Mouse (Mus musculus) cerebellum, adult 9-10 months (tissue): ENCODE results near the gene Nup107.
A peak's percentile ranks its signal among the peaks of the same experiment; 100 is the strongest.

ENCODE experiments used
- DNase-seq: peaks from one replicate; pipeline ENCODE4 v3.0.0; 2022

Gene Nup107

DNA sequence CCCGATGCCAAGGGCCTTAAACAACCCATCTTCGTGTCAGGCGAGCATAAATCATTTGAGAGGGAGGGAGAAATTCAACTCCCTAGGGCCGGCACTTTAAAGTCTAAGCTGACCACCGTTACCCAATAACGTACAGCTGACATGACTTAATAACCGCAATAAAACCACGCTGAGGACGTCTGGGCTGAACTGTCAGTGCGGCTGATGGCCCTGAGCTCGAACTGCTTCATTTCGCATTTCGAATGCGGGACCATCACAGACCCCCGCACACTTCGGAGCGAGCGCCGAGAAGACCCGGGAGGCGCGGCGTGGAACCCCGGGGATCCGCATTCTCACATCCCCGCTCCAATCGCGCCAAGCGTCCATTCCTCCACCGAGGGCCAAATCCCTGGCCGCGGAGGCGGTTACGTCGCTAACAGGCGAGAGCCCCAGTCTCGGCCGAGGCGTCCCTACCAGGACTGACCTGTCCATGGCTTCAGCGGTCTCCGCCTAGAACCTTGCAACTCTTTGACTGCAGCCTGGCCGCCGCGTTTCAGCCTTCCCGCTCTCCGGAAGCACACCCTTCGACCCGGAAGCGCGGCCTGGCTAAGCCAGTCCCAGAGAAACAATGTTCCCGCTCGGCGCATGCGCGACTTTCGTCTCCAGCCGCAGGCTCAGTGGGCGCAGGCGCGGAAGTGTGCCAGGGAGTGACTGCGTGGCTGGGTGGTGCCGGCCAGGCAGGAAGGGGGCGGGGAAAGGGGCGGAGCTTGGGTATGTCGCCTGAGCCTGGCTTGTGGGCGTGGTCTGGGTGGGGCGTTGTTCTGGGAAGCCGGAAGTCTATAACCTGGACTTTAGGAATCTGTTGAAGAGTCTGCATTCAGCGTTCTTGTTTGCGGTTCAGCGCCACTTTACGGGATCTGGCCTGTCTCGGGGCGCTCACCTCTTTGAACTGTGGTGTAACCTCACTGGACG lies at the start of gene Nup107:
Gene Nup107, minus strand, starts transcription at position 565 of the 951 bp plus-strand sequence.
- peak; percentile 100 for DNase-seq

DNA sequence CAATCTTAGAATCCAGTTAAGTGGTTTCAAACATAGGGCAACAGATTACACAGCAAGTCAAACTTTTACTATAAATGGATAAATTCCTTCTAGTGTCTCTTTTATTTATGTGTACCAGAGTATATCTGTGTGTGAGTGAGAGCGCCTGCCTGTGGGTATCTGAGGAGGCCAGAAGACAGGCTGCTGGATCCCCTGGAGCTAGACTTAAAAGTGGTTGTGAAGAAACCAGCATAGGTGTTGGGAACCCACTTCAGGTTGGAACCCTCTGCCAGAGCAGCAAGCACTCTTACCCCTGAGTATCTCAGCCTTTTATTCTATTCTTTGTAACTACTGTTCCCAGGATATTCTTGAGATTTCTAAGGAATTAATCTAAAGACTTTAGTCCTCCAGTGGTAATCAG lies 49.3 kb upstream of the Nup107 start:
- no peak for DNase-seq

DNA sequence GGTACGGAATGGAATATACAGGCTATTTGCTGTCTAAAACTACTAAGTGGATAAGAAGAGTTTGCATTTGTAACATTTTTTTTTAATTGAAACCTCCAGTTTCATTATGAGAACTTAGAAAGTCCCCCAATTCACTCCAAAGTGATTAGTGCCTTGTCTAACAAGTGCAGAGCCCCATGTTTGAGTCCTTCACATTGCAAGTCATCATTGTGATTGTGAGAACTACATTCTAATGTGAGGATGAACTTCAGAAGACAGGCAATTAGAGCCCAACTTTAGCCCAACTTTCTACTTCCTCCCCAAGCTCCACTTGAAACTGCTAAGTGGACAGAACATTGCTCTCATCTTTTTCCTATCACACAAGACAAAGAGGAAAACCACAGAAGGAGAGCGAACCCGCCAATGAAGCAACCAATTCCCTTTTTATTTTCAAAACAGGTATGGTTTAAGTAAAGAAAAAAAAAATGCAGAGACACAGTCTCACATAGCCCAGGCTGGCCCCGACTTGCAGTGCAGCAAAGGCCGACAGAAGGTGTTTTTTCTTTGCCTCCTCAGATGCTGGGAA lies 48.0 kb upstream of the Nup107 start:
- DNase-seq = no peak

DNA sequence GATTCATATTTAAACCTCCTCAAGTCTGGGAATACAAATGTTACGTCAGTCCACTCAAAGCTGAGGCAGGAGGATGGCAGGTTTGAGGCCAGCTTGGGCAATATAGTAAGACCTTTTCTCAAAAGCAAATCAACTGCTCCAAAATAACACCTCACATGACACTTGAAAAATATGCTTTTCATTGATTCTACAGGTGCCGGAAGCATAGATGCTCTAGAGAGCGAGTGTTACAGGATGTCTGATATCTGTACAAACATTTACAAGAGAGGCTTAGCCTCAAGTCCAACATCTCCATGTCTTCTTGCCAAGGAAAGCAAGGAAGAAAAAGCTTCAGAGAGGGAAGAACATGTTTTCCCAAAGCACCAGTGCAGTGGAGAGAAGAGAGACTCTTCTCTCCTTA lies 47.2 kb upstream of the Nup107 start:
- no peak for DNase-seq

DNA sequence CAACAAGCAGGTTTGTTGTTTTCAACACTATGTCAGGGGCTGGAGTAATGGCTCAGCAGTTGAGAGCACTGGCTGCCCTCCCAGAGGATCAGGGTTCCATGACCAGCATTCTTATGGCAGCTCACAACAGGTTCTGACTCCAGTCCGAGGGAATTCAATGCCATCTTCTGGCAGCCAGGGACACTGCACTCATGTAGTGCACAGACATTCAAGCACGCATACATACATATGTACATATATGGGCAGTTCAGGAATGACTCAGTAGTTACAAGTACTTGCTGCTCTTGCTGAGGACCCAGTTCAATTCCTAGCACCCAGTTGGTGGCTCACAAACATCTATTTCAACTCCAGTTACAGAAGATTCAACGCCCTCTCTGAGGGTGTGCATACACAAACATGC lies 46.4 kb upstream of the Nup107 start:
- no peak for DNase-seq

DNA sequence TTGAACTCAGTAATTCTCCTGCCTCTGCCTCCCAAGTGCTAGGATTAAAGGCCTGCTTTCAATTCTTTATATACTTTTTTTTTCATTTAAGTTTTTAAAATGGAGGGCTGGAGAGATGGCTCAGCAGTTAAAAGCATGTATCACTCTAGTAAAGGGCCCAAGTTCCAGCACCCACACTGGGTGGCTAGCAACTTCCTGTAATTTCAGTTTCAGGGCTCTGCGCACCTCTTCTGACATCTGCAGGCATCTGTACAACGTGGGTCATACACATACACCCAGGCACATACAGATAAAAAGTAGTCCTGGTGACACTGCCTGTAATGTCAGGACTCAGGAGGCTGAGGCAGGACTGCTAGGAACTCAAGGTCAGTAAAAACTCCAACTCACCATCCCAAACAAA lies 43.8 kb upstream of the Nup107 start:
- no peak for DNase-seq

DNA sequence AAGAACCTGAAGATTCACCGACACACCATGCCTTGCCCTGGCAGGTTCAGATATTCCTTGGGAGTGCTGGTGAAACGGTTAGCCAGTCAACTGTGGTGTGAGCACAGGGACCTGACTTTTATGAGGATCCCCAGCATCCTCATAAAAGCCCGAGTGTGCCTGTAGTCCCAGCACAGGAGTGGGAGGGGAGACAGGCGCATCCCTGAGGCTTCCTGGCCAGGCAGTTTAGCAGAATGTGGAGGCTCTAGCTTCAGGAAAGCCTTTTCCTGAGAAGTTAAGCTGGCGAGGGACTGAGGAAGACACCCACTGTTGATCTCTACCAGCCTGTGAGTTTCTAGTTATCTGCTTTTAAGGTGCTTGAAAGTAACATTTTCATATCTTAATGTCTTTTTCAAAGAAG lies 42.9 kb upstream of the Nup107 start:
- no peak for DNase-seq

DNA sequence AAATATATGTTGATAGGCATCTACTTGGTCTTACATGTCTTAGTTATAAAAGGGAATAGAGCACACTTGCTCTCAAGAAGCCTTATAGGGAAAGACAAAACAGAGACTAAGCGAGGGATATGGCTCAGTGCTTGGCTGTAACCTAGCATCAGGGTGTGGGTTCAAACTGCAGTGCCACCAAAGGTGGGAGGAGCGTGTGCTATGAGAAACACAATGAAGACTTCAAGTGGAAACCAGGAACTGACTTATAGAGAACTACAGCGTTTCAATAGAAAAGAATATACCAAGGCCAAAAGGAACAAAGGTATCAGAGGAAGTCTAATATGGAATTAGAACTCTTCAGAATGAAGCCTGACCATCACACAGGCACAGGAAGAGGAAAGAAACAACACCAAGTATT lies 38.3 kb upstream of the Nup107 start:
- DNase-seq = no peak

DNA sequence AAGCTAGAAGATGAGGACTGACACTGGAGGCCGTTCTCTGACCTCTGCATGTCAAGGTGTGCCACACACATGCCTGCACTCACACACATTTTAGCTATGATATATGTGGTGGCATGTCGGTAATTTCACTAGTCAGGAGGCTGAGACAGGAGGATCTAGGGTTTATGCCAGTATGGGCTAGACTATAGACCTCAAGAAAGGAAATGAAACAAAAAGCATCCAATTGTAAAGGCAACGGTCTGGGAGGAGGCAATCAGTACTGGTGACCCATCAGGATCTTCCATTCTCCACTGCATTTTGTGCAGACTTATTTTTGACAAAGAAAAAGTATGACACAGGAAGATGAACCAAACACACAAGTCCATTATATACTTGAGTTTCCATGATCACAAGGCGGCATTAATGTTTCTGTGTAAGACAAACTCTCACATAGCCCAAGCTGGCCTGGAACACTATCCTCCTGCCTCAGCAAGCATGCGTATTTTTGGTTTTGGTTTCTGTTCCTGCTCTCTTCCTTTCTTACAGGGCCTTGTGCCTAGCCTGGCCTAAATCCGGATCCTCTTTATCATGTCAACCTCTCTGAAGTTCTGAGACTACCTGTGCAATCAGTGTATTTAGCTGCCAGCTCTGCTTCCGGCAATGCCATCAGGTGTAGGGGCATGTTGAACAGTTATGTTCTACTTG lies 37.1 kb upstream of the Nup107 start:
- no peak for DNase-seq

DNA sequence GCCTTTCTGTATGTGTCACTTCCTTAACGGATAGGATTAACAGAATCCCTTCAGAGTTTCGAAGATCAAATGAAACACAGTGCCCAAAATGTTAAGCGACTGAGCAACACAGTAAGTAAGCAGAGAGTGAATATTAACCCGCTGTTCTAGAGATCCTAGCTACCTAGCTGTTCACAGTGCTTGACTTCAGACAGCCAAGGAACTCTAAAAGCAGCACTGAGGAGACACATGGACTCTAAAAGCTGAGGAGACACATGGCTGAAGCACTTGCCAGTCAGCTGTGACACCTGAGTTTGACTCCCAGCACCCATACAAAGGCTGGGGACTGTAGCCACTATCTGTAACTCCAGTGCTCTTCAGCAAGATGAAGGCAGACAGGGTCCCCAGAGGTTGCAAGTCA lies 36.5 kb upstream of the Nup107 start:
- no peak for DNase-seq

DNA sequence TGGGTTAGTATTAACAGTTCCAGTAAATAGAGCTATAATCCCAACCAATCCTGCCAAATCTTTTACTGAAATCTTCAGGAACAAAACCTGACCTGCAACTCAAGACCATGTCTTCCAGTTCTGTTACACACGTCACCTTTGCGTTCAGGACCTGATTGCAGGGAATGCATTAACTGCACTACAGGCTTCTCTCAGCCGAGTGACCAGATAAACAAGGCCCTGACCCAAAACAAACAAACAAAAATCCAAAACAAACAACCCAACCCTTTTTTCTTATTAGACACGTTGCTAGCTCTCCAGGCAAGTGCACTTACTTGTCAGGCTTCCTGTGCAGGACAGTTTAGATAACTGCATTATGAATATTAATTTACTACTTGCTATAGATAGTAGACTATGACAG lies 36.0 kb upstream of the Nup107 start:
- DNase-seq = no peak

DNA sequence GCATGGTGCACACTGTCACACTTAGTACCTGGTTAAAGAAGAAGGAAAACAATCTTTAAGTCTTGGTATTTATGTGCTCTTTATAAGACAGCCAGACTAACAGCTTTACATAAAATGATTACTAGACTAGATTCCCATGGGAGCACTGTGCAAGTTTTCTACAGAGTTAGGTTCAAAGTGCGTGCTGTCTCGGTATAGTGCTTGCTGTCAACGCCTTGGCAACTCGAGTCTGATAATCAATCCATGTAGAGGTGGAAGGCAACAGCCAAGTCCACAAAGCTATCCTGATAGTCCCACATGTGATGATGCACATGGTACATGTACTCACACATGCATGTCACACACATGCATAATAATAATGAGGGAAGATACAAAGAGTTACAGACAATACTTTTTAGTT lies 32.1 kb upstream of the Nup107 start:
- DNase-seq = no peak

DNA sequence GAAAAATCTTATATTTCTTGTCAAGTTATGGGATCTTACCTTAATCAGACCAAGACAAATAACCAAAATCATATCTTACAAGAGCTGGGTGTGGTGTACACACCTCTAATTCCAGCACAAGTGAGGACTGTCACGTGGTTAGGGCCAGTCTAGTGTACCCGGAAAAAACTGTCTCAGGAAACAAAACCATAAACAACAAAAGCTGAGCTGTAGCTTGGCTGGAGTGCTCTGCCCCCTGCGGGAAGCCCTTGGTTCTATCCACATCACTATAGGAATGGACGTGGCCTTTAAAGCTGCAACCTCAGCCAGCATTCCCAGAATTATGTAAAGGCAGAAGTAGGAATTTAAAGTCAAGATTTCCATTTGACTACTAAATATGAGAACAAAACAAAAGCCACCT lies 31.6 kb upstream of the Nup107 start:
- no peak for DNase-seq

DNA sequence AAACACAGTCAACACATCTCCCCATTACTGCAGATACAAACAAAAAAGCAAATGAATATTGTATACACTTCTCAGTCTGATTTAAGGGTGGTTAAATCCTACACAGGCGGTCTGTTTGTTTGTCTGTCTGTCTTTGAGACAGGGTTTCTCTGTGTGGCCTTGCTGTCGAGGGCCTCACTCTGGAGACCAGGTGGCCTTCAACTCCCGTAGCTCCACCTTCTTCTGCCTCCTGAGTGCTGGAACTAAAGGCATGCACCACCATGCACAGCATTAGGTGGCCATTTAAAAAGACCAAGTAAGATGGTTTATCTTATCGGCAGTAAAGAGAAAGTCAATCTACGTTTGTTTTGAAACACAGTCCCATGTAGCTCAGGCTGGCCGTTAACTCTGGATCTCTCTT lies 30.8 kb upstream of the Nup107 start:
- no peak for DNase-seq

DNA sequence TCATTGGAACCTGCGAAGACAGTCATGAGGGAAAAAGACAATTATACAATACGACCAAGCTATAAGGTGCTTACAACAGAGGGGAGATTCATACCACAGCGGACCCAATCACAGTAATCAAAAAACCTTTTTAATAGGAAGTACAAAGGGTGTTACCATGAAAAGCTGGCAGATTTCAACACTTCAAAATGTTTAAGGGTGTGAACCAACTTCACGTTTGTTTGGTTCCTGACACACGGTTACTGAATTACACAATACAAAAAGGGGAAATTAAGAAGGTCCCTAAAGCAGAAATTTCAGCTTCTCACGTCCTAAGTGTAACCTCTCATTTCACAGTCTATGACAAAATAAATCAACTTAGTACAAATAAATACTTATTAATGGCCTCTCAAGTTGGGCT lies 26.1 kb upstream of the Nup107 start:
- no peak for DNase-seq

DNA sequence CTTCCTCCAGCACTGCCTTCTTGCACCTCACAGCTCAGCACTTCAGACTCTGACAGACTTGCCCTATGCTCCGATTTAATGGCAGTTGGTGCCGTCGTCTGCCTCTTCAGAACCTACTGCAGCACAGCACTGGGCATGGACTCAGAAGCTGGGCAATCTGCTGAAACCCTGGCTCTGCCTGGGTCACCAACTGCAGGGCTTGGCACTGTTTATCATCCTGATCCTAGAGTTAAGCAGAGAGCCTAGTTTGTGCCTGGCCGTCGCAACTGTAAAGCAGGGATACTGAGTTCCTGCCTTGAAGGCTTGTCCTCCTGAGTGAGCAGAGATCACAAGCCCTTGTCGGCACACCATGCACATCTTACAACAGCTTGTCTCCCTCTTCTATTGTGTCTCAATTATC lies 24.2 kb upstream of the Nup107 start:
- DNase-seq = no peak

DNA sequence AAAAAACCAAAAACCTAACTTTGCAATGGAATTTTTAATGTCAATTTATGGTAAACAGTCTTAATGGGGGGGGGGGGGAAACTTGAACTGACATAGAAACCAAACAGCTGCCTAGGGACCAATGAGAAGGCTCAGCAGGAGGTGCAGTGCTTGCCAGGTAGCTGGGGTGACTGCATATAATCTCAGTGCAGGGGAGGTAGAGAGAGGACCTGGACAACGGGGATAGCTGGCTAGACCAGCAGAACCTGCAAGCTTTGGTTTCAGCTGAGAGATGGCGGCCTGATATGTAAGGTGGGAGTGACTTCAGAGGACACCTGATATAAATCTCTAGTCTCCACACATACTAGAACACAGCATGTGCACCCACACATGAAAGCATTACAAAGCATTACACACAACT lies 20.0 kb upstream of the Nup107 start:
- DNase-seq = no peak

DNA sequence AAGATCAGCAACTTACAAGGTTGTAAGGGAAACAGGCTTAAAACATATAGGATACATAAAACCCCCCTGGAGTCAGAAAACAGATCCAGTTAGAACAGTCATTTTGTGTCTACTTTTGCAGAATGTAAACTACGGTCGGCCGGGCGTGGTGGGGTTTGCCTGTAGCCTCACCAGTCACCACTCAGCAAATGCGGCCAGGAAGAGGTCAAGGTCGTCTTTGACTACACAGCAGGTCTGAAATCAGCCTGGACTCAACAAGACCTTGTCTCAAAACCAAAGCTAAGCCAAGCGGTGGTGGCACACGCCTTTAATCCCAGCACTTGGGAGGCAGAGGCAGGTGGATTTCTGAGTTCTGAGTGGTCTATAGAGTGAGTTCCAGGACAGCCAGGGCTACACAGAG lies 19.1 kb upstream of the Nup107 start:
- DNase-seq = no peak

DNA sequence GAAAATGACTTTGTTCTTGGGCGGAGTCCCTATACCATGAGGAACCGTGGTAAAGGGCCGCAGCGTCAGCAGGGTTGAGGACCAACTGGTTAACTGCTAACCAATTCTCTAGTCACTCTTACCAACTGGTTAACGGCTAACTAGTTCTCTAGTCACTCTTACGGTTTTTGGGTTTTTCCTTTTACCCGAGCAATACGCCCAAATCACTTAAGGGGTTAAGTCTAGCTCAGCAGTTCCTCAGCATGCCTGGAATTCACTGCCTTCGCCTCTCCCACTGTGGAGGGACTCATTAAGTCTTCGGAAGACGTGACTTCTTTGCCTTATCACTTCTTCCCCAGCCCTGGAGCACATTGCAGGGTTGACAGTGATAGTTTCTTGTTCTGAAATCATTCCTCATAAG lies 18.0 kb upstream of the Nup107 start:
- no peak for DNase-seq

DNA sequence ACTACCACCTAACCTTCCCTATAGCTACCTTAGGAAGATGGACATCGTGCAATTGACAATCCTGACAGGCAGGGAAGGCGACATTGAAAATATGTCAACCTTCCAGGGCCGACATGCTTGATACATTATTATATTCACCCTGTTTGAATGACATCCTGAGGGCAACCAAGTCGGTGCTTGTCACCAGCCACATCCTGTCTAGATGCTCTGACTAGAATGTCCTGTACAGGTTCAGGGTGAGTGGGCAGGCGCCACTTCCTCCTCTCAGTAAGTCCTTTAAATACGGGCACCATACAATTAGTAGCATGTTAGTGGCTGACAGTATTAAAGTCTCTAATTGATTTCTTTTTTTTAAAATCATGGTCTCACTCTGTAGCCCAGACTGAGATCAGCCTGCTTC lies 15.6 kb upstream of the Nup107 start:
- DNase-seq = no peak

DNA sequence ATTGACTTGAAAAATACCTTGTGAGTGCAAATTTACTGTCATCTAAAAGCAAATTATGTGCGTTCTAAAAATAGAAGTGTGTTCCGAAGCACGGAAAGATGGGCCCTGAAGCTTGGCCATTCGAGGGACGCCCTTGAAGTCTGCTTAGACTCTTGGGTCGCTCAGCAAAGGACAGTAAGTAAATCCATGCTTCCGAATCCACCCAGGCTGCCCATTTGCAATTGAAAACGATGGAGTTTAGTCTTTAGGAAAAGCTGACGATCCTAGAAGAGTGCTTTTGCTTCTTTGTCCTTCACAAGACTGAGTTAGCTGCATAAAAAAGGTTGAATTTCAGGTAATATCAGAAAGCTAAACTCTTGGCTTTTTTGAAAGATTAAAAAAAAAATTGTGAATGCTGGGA lies 13.4 kb upstream of the Nup107 start:
- no peak for DNase-seq

DNA sequence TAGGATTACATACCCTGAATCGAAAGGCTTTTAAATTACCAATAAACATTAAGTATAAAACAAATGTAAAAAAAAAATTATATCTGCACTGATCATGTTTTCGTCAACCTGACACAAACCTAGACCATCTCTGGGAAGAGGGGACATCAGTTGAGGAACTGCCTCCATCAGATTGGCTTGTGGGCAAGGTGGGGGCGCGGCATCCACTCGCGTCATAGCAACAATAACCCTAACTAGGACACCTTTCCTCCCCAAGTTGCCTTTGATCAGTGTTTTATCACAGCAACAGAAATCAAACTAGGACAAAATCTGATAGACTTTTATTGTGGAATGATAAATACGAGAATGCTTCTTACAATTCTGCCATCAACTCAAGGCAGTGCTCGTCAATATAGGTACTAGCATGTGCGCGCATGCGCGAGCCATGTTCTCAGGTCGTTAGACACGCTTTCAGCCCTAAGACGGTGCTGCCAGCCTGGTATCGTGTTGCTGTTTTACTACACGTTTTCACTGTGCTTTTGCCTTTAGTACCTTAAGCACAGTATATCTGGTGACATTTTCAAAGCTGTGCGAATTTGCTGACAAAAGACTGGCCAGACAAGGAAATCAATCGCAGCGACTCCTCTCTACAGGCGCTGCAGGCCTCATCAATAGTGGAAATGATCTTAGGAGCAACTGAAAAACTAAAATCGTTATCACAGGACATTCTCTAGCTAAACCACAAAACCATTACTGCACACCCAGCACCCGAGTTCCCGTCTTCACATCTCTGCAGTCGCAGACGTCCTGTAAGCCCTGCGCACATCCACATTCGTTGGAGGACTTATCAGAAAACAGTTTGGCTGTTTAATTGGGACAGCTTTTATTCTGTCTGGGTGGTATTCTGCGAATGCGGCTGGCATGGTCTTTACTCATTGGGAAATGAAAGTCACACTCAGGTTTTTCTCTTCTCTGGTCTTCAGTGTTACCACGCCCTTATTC lies 11.7 kb upstream of the Nup107 start:
- no peak for DNase-seq

DNA sequence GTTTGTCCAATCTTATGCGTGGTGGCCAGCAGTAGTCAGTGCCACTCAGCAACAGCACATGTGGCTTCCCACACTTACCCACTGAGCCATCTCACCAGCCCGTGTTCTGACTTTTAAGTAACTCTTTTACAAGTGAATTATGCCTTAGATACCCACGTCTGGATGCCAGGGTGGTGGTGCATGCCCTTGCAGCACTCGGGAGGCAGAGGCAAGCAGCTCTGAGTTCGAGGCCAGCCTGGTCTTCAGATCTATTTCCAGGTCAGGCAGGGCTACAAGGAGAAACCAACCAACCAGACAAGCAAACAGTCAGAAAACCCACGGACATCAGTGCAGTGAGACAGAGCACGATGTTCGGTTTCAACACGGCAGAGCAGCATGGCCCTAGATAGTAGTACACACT lies 9.4 kb upstream of the Nup107 start:
- no peak for DNase-seq
